Mouse (Mus musculus) liver, embryonic 14.5 days (tissue): ENCODE results near the gene Ralgapa1. TPM values are rescaled to one million over a fixed set of nuclear protein-coding genes. Genes with fewer than 3 reads are reported as not detected.

ENCODE experiments used
- ATAC-seq: fragments of 200-750 bp; cut with Nextera tagmentation; 2 replicates; pipeline ENCODE4 v1.8.0; 2017; ENCODE audit warnings: moderate number of reproducible peaks, mild to moderate bottlenecking, moderate library complexity; ENCODE audit not compliant: insufficient read depth
- DNase-seq, 3 experiments: peaks; one replicate each; pipeline ENCODE4 v3.0.0-alpha.2; 2012 to 2013; ENCODE audit warnings: low read depth in 3 of 3, low spot score in 3 of 3
- H3K27ac ChIP-seq: fragments of 300-500 bp; sonication (generic); 2 replicates; pipeline ENCODE4 v1.5.1; 2014; ENCODE audit warnings: moderate library complexity, mild to moderate bottlenecking, control low read depth, inconsistent platforms
- H3K27me3 ChIP-seq: fragments of 300-500 bp; sonication (generic); 2 replicates; pipeline ENCODE4 v1.6.1; 2014; ENCODE audit warnings: mild to moderate bottlenecking, low read length, moderate library complexity; ENCODE audit not compliant: control insufficient read depth, insufficient read depth
- H3K36me3 ChIP-seq: fragments of 300-500 bp; sonication (generic); replicated peaks from 2 replicates; pipeline ENCODE4 v1.6.1; 2014; ENCODE audit warnings: low read depth; ENCODE audit not compliant: control insufficient read depth, insufficient read depth
- H3K4me1 ChIP-seq, 2 experiments: fragments of 200-500 bp in 1 of 2; fragments of 300-500 bp in 1 of 2; sonication (generic) in 1 of 2; replicated peaks; 2 replicates each; pipeline ENCODE4 v1.6.1; 2012 to 2014; ENCODE audit warnings: antibody characterized with exemption in 1 of 2, inconsistent platforms in 1 of 2, low read length in 1 of 2; ENCODE audit not compliant: control insufficient read depth in 2 of 2, insufficient read depth in 2 of 2
- H3K4me2 ChIP-seq: fragments of 300-500 bp; sonication (generic); 2 replicates; pipeline ENCODE4 v1.6.1; 2014; ENCODE audit warnings: low read depth, mild to moderate bottlenecking, control low read depth, moderate library complexity
- H3K4me3 ChIP-seq, 2 experiments: fragments of 200-500 bp in 1 of 2; fragments of 300-500 bp in 1 of 2; sonication (generic) in 1 of 2; 2 replicates each; pipeline ENCODE4 v1.5.1; 2012 to 2014; ENCODE audit warnings: low read depth in 2 of 2, low read length in 2 of 2, mild to moderate bottlenecking in 2 of 2, control low read depth in 1 of 2, inconsistent platforms in 1 of 2, moderate library complexity in 1 of 2; ENCODE audit not compliant: insufficient read depth in 1 of 2
- H3K9ac ChIP-seq: fragments of 300-500 bp; sonication (generic); replicated peaks from 2 replicates; pipeline ENCODE4 v1.6.1; 2014; ENCODE audit warnings: mild to moderate bottlenecking, control low read depth, moderate library complexity
- H3K9me3 ChIP-seq: fragments of 300-500 bp; sonication (generic); 2 replicates; pipeline ENCODE4 v1.6.1; 2016; ENCODE audit warnings: low read length, mixed read lengths; ENCODE audit not compliant: control insufficient read depth
- CTCF ChIP-seq: IDR thresholded peaks from 2 replicates; pipeline ENCODE4 v1.5.1; 2016; ENCODE audit warnings: antibody characterized with exemption, low read depth, control low read depth
- EP300 ChIP-seq: IDR thresholded peaks from 2 replicates; pipeline ENCODE4 v1.6.1; 2016; ENCODE audit warnings: antibody characterized with exemption, low read depth
- WGBS: fragments of 180-500 bp; shearing (Covaris S2); extraction: QIAGEN DNeasy Blood & Tissue Kit; methylation state at CpG from one replicate; pipeline ENCODE4 v1.1.7; 2014; ENCODE audit not compliant: insufficient replicate concordance; 5-methylcytosine and 5-hydroxymethylcytosine counted together
- polyA plus RNA-seq, 2 experiments: library from polyadenylated mRNA; depleted of rRNA in 1 of 2; stranded (reverse) in 1 of 2; unstranded in 1 of 2; fragments of >200 nt; fragmentation: Nextera tagmentation in 1 of 2; extraction: Ambion mirVana in 1 of 2; gene quantifications; 2 replicates each; pipeline versions ENCODE4 v1.2.1 to v1.2.3; 2012 to 2014

Gene Ralgapa1
- polyA plus RNA-seq, 2 experiments = 4.3 to 8.8 TPM

DNA sequence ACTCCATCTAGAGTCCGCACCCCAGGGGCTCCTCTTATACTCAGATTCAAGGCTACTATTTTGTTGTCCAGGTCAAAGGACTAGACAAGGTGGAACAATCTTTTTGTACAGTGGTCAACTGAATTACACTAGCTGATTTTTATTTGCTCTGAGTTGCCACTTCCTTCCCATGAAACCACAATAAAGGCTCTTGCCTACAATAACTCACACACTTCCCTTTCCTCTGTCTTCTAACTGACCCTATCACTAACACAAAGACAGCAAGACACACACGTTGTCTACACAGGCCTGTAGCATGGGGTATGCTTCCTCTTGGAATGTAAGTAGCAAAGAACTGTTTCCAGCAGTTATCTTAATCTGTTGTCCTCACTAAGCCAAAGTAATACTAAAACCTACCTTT lies 35.7 kb downstream of the Ralgapa1 start:
- TF ChIP-seq EP300 (no peak), CTCF (no peak)
- 38% methylated on average over 2 of the region's 2 CpGs for WGBS

DNA sequence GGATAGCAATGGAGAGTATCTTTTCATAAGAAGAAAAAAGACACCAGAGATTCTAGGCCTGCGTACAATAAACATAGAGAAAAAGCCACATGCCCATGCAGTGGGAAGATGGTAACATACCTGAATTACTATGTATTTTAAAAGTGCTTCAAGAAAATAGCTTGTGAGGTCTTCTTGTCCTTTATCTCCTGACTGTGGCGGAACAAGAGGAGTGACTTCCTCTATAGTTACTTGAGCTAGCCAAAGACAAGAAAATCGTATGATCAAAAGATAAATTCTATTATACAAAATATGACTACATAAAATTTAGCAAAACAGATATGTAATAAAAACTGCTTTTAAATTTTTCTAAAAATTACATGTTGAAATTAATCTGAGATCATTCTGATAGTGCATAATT lies 38.3 kb downstream of the Ralgapa1 start:
- WGBS = 64% methylated on average over 3 of the region's 3 CpGs
- Histone ChIP-seq H3K4me3 (no peak overlapping the region), H3K27me3 (no peaks in the 10 kb centered on the region), H3K4me2 (no peak overlapping the region), H3K27ac (no peak overlapping the region), H3K36me3 (no peaks in the 10 kb centered on the region), H3K4me1 (no peaks in the 10 kb centered on the region), H3K9me3 (no peaks in the 10 kb centered on the region), H3K9ac (no peak overlapping the region)
- DNase-seq (no peak), ATAC-seq (no peak)
- TF ChIP-seq CTCF (no peak), EP300 (no peak)

More for the DNA sequence above, 35.7 kb downstream of the Ralgapa1 start:
- no peak overlapping the region for H3K9ac ChIP-seq
- DNase-seq = no peak
- no peaks in the 10 kb centered on the region for H3K9me3 ChIP-seq
- H3K4me3 ChIP-seq = no peak overlapping the region
- no peaks in the 10 kb centered on the region for H3K4me1 ChIP-seq
- no peak for ATAC-seq
- H3K27me3 ChIP-seq = no peaks in the 10 kb centered on the region
- no peaks in the 10 kb centered on the region for H3K36me3 ChIP-seq
- H3K27ac ChIP-seq = no peak overlapping the region
- no peak overlapping the region for H3K4me2 ChIP-seq

DNA sequence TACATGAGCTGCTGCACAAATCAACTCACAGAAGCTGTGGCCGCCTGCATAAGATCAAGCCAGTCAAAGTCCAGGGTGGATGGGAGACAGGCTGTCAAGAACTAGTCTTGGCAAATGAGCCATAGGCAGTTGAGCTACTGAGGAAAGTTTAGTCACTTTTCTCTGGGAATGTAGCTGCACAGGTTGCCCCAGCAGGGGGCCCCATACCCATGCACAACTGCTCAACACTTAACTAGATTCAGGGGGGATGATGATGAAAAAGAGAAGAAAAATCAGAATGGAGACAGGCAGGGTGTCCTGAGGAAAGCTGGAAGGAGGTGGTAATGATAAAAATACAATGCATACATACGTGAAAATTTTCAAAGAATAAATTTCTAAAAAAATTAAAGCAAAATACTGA lies 42.7 kb downstream of the Ralgapa1 start:
- TF ChIP-seq CTCF (peak; percentile 62), EP300 (no peak)
- Histone ChIP-seq H3K4me1 (no peaks in the 10 kb centered on the region), H3K27me3 (no peaks in the 10 kb centered on the region), H3K4me2 (no peak overlapping the region), H3K36me3 (no peaks in the 10 kb centered on the region; the same call in 1 of the 2 replicates), H3K9me3 (no peaks in the 10 kb centered on the region), H3K4me3 (no peak overlapping the region), H3K27ac (no peak overlapping the region), H3K9ac (no peak overlapping the region)
- 64% methylated on average over 2 of the region's 2 CpGs for WGBS
- ATAC-seq (no peak), DNase-seq (no peak)

DNA sequence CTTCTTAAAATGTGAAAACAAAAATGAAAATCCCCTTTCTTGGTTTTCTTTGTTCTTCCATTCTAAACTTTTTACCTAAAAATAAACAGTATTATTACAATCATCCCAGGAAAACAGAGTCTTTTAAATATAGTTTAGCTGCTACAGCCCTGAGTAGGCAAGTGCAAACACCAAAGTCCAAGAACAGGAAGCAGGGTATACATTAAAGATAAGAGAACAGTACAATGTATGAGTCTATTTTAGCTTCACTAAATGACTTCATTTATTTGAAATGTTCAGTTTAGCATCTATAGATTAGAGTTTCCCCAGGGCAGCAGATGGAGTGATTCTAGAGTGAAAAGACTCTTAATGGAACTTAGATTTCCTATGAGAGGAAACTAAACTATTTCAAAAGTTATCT lies 43.6 kb downstream of the Ralgapa1 start:
- H3K9me3 ChIP-seq = no peaks in the 10 kb centered on the region
- H3K27ac ChIP-seq = no peak overlapping the region
- DNase-seq = no peak
- H3K4me1 ChIP-seq = no peaks in the 10 kb centered on the region
- no peak overlapping the region for H3K4me2 ChIP-seq
- ATAC-seq = no peak
- H3K4me3 ChIP-seq = no peak overlapping the region
- TF ChIP-seq CTCF = no peak
- no peak for TF ChIP-seq EP300
- H3K9ac ChIP-seq = no peak overlapping the region
- H3K36me3 ChIP-seq = no peaks in the 10 kb centered on the region; the same call in 1 of the 2 replicates
- no peaks in the 10 kb centered on the region for H3K27me3 ChIP-seq

DNA sequence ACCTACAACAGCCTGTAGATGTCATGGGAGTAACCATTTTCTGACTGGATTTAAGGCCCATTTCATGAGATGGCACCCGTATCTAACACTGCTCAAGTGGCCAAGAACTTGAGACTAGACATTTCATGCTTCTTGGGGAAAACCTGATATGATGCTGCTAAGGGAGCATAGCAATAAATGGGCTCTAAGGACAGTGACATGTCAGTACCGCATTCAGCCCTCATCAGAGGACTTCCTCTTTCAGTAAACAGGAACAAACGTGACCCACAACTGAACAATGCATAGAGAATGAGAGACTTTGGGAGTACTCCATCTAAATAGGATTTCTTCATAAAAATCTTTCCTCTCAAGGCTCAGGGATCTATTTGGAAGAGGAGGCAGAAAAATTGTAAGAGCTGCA lies 46.7 kb downstream of the Ralgapa1 start:
- ATAC-seq = no peak
- Histone ChIP-seq H3K27ac (no peak overlapping the region), H3K4me3 (no peak overlapping the region), H3K4me1 (no peaks in the 10 kb centered on the region), H3K27me3 (no peaks in the 10 kb centered on the region), H3K9ac (no peak overlapping the region), H3K4me2 (no peak overlapping the region), H3K9me3 (no peaks in the 10 kb centered on the region), H3K36me3 (no peaks in the 10 kb centered on the region; the same call in 1 of the 2 replicates)
- 37% methylated on average over 3 of the region's 3 CpGs for WGBS
- TF ChIP-seq EP300 (no peak), CTCF (no peak)
- no peak for DNase-seq
